Mouse (Mus musculus) brain, embryonic 14.5 days (tissue): ENCODE results near the gene Izumo4.

Experiments
- CTCF ChIP-seq: fragments of 200-500 bp; IDR thresholded peaks from 2 replicates; pipeline ENCODE4 v1.5.1; 2012; ENCODE audit warnings: inconsistent platforms, mild to moderate bottlenecking, moderate library complexity, borderline replicate concordance; ENCODE audit not compliant: insufficient read depth, insufficient read length; ENCODE audit errors: extremely low read depth
- POLR2A ChIP-seq: fragments of 200-500 bp; IDR thresholded peaks from 2 replicates; pipeline ENCODE4 v1.6.1; 2012; ENCODE audit warnings: mild to moderate bottlenecking, inconsistent platforms, borderline replicate concordance; ENCODE audit not compliant: poor library complexity, insufficient read depth, insufficient read length, severe bottlenecking; ENCODE audit errors: extremely low read depth

GRCm38 (mm10) chr10:80727369-80728127, 25.6 kb downstream of the Izumo4 start:
- no peak for TF ChIP-seq CTCF
- no peak for TF ChIP-seq POLR2A
